Mouse (Mus musculus) kidney, adult 9 months (tissue): ENCODE data around the gene Rgsl1.
A peak's percentile ranks its signal among the peaks of the same experiment; 100 is the strongest.

Source experiments
- DNase-seq: peaks from one replicate; pipeline ENCODE4 v3.0.0; 2022

Rgsl1 gene

DNA sequence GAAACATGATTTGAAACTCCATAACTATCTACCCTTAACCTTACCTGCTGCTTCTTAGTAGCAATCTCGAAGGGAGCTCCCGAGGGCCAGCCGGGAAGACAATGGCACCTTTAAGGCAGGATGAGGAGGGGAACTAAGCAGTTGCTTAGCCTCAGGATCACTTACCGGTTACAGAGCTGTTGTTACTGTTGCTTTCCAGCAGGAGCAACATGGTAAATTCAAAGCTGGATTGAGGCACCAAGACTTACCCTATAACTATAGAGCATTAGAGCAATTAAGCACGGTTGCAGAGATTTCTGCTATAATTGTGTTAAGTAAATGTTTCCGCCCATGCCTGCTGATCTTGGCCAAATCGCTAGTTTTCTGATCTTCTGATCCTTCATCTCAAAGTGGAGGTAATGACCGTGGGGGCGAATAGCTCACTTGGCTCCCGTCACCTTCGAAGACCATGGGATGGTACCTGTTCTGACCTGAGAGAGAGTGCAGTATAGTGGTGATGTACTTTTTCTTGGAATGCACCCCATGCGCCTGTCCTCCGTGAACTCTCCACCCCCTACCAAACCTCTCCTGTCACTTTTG, 104.4 kb downstream of the Rgsl1 start:
- DNase-seq = no peak

DNA sequence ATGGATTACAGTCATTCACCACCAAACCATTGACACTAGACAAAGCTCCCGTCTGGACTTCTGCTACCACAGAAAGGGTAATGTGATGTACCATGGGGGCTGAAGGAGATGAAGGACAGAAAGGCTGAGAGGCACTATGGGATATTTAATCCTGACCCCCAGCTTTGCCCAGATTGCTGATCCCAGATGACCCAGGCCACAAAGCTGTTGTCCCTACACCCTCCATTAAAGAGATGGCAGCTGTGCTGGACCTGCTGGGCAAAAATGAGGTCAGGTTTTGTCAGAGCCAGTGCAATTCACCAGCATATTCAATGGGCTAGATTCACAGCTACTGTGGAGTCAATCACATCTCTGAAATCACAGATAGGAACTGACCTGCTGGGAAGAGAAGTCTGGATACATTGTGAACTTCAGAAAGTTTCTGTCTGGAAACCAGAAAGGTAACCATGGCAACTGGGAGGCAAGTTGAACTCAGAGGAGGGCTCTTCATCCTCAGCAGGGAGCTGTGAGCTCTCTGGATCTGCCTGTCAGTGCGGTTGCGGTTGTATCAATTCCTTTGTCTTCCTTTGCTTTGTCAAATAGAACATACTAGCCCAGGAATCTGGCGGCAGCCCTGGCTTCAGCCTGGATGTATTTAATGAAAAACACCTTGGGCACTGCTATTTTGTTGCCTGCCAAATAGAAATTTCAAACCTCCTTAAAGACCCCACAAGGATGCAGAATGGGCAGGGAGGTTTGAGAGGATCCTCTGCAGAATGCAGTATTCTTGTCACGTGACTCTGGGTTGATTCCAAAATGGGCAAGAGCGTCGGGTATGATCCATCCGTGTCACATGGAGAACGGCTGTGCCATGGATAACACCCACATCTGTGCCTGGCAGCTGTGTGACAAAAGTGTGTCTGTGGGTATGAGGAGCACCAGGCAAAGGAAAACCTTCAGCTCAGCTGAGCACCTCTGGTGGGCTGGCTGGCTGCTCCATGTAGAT, 106.5 kb downstream of the Rgsl1 start:
- DNase-seq = no peak

DNA sequence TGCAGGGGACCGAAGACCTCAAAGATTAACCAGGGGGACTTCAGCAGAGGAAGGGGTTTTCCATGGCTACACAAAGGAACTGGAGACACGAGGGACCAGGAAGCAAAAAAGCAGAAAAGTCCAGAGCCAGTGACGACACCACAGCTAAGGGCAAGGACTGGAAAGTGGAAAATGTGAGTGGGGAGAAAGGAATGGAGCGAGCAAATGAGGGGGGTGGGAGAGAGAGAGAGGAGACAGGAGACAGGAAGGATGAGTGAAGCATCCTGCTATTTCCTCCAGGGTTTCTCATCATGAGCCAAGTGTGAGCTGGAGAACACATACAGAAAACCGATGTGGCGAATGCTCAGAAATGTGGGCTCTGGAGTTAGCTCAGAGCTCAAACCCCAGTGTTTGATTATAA, 107.8 kb downstream of the Rgsl1 start:
- no peak for DNase-seq

DNA sequence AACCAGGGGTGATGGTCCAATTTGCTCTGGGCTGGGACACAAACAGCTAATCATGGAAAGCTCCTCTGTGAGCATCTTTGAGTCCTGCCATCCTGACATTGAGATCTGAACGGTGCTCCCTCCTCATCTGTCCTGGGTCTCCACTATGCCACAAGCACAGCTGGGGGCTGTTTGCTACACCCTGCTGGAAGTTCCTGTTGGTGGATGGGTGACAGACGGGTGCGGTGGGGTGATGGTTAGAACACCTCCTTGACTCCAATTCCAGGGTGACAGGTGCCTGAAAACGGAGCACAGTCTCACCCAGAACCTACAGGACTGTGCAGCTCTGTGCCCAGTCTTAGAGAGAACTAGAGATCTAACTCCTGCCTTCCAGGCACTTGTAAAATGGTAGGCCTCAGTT, 109.1 kb downstream of the Rgsl1 start:
- DNase-seq = no peak

DNA sequence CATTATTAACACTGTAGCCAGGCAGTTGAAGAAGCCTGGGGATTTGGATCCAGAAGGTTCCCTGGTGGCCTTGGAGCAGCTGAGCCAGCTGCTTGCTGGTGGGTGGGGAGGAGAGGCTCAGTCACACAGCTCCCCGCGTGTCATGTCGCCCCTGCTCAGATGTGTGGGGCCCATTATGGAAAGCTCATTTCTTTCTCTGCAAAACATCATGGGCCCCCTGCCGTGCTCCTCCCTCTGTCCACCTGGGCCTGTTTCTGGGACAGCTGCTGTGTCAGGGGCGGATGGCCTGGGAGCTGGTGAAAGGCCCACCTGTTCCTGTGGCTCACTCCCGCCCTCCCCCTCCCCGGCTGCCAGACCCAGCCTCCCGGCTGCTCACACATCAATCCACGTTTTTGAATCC, 110.8 kb downstream of the Rgsl1 start:
- no peak for DNase-seq

DNA sequence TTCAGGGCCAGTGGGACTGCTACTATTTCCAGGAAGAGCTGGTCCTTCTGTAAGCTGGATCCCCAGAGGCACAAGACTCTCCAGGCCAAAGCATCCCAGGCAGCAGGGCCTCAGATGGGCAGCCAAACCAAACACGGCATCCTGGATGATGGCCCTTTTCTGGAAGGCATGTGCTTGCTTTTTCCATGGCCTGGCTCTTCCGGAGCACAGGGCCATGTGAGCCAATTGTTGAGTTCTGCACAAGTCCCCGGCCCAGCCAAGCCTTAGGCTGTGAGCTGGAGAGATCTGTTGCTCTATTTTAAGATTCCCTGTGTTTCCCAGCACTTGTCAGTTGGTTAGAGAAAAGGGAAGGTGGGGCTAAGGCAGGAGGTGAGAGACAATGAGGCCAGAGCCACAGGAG, 113.3 kb downstream of the Rgsl1 start:
- peak; percentile 40 for DNase-seq

DNA sequence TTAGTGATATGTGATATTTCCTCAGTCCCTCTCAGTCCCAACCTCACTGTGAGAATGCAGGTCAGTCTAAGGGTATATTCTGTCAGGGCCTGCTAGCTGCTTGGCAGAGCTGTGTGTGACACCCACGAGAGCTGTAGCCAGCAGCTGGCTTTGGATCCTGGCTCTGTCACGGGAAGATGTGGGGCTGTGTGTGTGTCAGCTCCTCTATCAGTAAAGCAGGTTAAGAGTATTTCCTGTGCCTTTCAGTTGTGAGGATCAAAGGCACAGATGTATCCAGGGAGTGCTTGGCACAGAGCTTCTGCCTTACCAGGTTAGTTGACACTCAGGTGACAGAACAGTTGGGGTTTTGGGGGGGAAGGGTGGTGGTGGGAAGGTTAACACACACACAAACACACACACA, 114.1 kb downstream of the Rgsl1 start:
- no peak for DNase-seq
